Mouse (Mus musculus): ENCODE measurements at regions not wholly inside any gene's neighbourhood (a gene's known extent, or its start where the extent isn't known, plus 50 kb on each side); places are given as distances from the start of the nearest gene placed in this dataset.
A peak's percentile ranks its signal among the peaks of the same experiment; 100 is the strongest.

DNA sequence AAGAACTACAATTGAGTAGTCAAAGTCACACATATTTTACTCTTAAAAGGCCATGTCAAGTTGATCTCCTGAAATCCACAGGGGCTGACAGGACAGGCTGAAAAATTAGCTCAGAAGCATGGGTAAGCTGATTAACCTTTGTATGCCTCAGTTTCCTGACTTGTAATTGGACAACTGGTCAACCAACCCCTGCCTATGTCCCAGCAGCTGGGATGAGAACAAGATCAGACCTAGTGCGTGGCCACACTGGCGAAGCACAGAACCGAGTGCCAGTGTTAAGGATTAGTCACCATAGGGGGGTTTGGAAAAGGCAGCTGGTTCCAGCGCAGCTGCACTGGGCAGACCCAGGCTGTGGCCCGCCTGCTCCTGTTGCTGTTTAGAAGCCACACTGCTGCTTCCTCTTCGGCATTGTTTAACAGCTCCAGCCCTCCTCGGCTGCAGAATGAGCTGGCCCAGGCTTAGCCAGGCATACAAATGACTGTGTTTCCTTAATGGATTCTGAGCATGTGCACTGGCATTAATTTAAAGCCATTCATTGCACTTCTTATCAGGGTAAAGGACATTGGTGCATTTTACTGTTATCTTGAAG, 120.1 kb upstream of the Dock1 start:
- Histone ChIP-seq H3K27ac (ENCODE audit: low read depth, low read length) (peak overlapping the region; percentile 24; the same call in 1 of the 2 replicates), H3K9ac (ENCODE audit: low read depth, low read length) (no peak overlapping the region), H3K9me3 (ENCODE audit: control insufficient read depth, low read length) (no peaks in the 10 kb centered on the region), H3K27me3 (ENCODE audit: control insufficient read depth, insufficient read depth, low read length) (no peaks in the 10 kb centered on the region), H3K36me3 (ENCODE audit: control insufficient read depth, insufficient read depth, low read length) (no peaks in the 10 kb centered on the region), H3K4me3 (ENCODE audit: low read length) (no peak overlapping the region), H3K4me1 (ENCODE audit: control insufficient read depth, insufficient read depth, low read length) (peaks cover 3% of the 10 kb centered on the region; the same call in 1 of the 2 replicates), H3K4me2 (replicated peaks; ENCODE audit: low read depth, low read length) (no peak overlapping the region)
- ATAC-seq (ENCODE audit: low FRiP score, low TSS enrichment): peak; percentile 52; the same call in 1 of the 2 replicates
- WGBS: 48% methylated on average over 7 of the region's 7 CpGs

GRCm38 (mm10) chr7:134552051-134552451, 118.4 kb upstream of the Dock1 start:
- no peaks in the 10 kb centered on the region for H3K36me3 ChIP-seq (ENCODE audit: control insufficient read depth, insufficient read depth, low read length)
- ATAC-seq (ENCODE audit: low FRiP score, low TSS enrichment): no peak; the same call in 1 of the 2 replicates
- no peaks in the 10 kb centered on the region for H3K9me3 ChIP-seq (ENCODE audit: control insufficient read depth, low read length)
- H3K27ac ChIP-seq (ENCODE audit: low read depth, low read length): no peak overlapping the region
- H3K27me3 ChIP-seq (ENCODE audit: control insufficient read depth, insufficient read depth, low read length): no peaks in the 10 kb centered on the region
- H3K4me3 ChIP-seq (ENCODE audit: low read length): no peak overlapping the region
- H3K4me2 ChIP-seq (replicated peaks; ENCODE audit: low read depth, low read length): no peak overlapping the region
- no peak overlapping the region for H3K9ac ChIP-seq (ENCODE audit: low read depth, low read length)
- peaks cover 3% of the 10 kb centered on the region; the same call in 1 of the 2 replicates for H3K4me1 ChIP-seq (ENCODE audit: control insufficient read depth, insufficient read depth, low read length)
- 80% methylated on average over 6 of the region's 6 CpGs for WGBS

DNA sequence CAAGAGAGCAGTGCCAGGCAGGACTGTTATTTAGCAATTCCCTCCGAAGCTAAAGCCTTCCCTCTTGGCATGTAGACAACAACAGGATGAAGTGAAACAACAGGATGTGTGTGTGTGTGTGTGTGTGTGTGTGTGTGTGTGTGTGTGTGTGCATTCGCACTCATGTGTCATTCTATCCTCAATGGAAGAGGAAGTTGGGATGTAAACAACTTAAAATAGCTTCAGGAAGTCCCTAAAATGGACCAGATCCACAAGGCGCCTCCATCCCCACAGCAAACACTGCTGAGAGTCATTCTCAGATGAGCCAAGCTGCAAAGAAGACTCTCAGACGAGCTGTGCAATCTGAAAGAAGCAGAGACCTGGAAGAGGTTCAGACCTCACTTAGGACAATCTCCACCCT, 114.4 kb upstream of the Dock1 start:
- 66% methylated on average over 4 of the region's 4 CpGs for WGBS
- Histone ChIP-seq H3K4me1 (ENCODE audit: control insufficient read depth, insufficient read depth, low read length) (peaks cover 3% of the 10 kb centered on the region; the same call in 1 of the 2 replicates), H3K4me3 (ENCODE audit: low read length) (no peak overlapping the region), H3K9ac (ENCODE audit: low read depth, low read length) (no peak overlapping the region), H3K36me3 (ENCODE audit: control insufficient read depth, insufficient read depth, low read length) (no peaks in the 10 kb centered on the region), H3K27ac (ENCODE audit: low read depth, low read length) (no peak overlapping the region), H3K27me3 (ENCODE audit: control insufficient read depth, insufficient read depth, low read length) (no peaks in the 10 kb centered on the region), H3K9me3 (ENCODE audit: control insufficient read depth, low read length) (no peaks in the 10 kb centered on the region), H3K4me2 (replicated peaks; ENCODE audit: low read depth, low read length) (no peak overlapping the region)
- no peak for ATAC-seq (ENCODE audit: low FRiP score, low TSS enrichment)

DNA sequence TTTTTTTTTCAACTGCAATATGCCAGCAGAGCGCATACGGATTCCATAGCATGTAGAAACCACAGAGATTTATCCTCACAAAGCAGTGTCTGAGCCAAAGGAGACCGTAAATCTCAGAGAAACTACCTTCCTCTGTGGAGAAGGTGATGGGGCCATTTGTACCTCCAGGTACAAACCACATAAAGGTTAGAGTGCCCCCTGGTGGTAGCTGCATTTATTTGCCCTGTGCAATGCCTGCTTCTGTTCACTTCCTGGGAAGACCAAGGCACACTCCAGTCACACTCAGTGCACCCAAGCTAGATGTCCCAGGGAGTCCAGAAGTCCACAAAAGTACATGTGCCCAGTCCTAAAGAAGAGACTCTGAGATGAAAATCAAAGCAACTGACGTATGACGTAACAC, 104.1 kb upstream of the Dock1 start:
- Histone ChIP-seq H3K4me3 (ENCODE audit: low read length) (no peak overlapping the region), H3K9me3 (ENCODE audit: control insufficient read depth, low read length) (no peaks in the 10 kb centered on the region), H3K27me3 (ENCODE audit: control insufficient read depth, insufficient read depth, low read length) (no peaks in the 10 kb centered on the region), H3K4me1 (ENCODE audit: control insufficient read depth, insufficient read depth, low read length) (no peaks in the 10 kb centered on the region), H3K27ac (ENCODE audit: low read depth, low read length) (no peak overlapping the region), H3K9ac (ENCODE audit: low read depth, low read length) (no peak overlapping the region), H3K36me3 (ENCODE audit: control insufficient read depth, insufficient read depth, low read length) (no peaks in the 10 kb centered on the region), H3K4me2 (replicated peaks; ENCODE audit: low read depth, low read length) (no peak overlapping the region)
- WGBS: 53% methylated on average over 5 of the region's 5 CpGs
- ATAC-seq (ENCODE audit: low FRiP score, low TSS enrichment): no peak

GRCm38 (mm10) chr7:134569247-134569646, 101.2 kb upstream of the Dock1 start:
- Histone ChIP-seq H3K9ac (ENCODE audit: low read depth, low read length) (no peak overlapping the region), H3K36me3 (ENCODE audit: control insufficient read depth, insufficient read depth, low read length) (no peaks in the 10 kb centered on the region), H3K4me1 (ENCODE audit: control insufficient read depth, insufficient read depth, low read length) (no peaks in the 10 kb centered on the region), H3K27ac (ENCODE audit: low read depth, low read length) (no peak overlapping the region), H3K4me3 (ENCODE audit: low read length) (no peak overlapping the region), H3K9me3 (ENCODE audit: control insufficient read depth, low read length) (no peaks in the 10 kb centered on the region), H3K27me3 (ENCODE audit: control insufficient read depth, insufficient read depth, low read length) (no peaks in the 10 kb centered on the region), H3K4me2 (replicated peaks; ENCODE audit: low read depth, low read length) (no peak overlapping the region)
- WGBS: 81% methylated on average over 3 of the region's 3 CpGs
- no peak for ATAC-seq (ENCODE audit: low FRiP score, low TSS enrichment)

- Histone ChIP-seq H3K9ac (ENCODE audit: low read depth, low read length) (no peak overlapping the region), H3K27me3 (ENCODE audit: control insufficient read depth, insufficient read depth, low read length) (no peaks in the 10 kb centered on the region), H3K4me2 (replicated peaks; ENCODE audit: low read depth, low read length) (no peak overlapping the region), H3K9me3 (ENCODE audit: control insufficient read depth, low read length) (no peaks in the 10 kb centered on the region), H3K36me3 (ENCODE audit: control insufficient read depth, insufficient read depth, low read length) (no peaks in the 10 kb centered on the region), H3K27ac (ENCODE audit: low read depth, low read length) (no peak overlapping the region), H3K4me1 (ENCODE audit: control insufficient read depth, insufficient read depth, low read length) (no peaks in the 10 kb centered on the region), H3K4me3 (ENCODE audit: low read length) (no peak overlapping the region)
- ATAC-seq (ENCODE audit: low FRiP score, low TSS enrichment): no peak
- whole genome bisulfite sequencing: 82% methylated on average over 5 of the region's 5 CpGs
Measured at GRCm38 (mm10) chr7:134570176-134570810, 100.2 kb upstream of the Dock1 start.

DNA sequence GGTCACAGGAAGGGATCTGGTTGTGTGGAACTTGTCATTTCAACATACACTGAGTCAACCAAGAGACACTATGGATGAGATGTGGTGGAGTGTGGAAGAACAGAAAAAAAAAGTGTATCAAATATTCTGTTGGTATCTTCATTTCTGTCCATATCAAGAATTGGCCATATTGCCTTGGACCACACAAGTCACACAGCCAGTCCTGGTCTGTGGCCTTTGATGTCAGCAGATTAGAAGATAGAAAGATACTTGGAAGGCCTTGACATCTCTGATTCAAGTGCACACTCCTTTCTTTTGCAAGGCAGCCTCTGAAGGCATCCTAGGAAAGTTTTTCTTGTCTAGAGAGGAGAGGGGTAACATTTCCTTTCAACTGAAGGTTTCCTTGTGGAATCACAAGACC, 88.7 kb upstream of the Dock1 start:
- H3K9ac ChIP-seq (ENCODE audit: low read depth, low read length): no peak overlapping the region
- H3K9me3 ChIP-seq (ENCODE audit: control insufficient read depth, low read length): no peaks in the 10 kb centered on the region
- no peak overlapping the region for H3K4me2 ChIP-seq (replicated peaks; ENCODE audit: low read depth, low read length)
- H3K27ac ChIP-seq (ENCODE audit: low read depth, low read length): no peak overlapping the region
- no peaks in the 10 kb centered on the region for H3K27me3 ChIP-seq (ENCODE audit: control insufficient read depth, insufficient read depth, low read length)
- no peaks in the 10 kb centered on the region for H3K36me3 ChIP-seq (ENCODE audit: control insufficient read depth, insufficient read depth, low read length)
- no peak for ATAC-seq (ENCODE audit: low FRiP score, low TSS enrichment)
- H3K4me1 ChIP-seq (ENCODE audit: control insufficient read depth, insufficient read depth, low read length): no peaks in the 10 kb centered on the region
- no peak overlapping the region for H3K4me3 ChIP-seq (ENCODE audit: low read length)

DNA sequence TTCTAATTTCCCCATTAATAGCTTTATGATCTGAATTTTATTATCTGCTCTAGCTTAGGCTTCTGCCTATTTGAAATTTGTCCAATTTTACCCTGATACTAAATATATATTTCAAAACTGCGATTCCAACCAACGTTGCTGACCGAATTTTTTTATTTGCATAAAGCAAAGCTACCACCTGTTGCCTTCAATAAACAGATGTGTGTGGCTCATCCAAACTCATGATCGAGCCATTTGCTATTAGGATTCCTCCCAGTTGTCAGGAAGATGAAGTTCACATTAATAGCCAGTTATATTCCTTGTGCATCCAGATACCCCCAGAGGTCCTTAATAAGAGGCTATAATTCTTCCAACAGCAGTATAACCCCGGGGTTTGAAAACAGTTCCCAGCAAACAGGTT, 85.0 kb upstream of the Dock1 start:
- no peaks in the 10 kb centered on the region for H3K27me3 ChIP-seq (ENCODE audit: control insufficient read depth, insufficient read depth, low read length)
- no peaks in the 10 kb centered on the region for H3K4me1 ChIP-seq (ENCODE audit: control insufficient read depth, insufficient read depth, low read length)
- no peak overlapping the region for H3K9ac ChIP-seq (ENCODE audit: low read depth, low read length)
- WGBS: 87% methylated on average over 5 of the region's 5 CpGs
- no peak for ATAC-seq (ENCODE audit: low FRiP score, low TSS enrichment)
- no peak overlapping the region for H3K27ac ChIP-seq (ENCODE audit: low read depth, low read length)
- no peak overlapping the region for H3K4me2 ChIP-seq (replicated peaks; ENCODE audit: low read depth, low read length)
- no peak overlapping the region for H3K4me3 ChIP-seq (ENCODE audit: low read length)
- H3K9me3 ChIP-seq (ENCODE audit: control insufficient read depth, low read length): no peaks in the 10 kb centered on the region
- no peaks in the 10 kb centered on the region for H3K36me3 ChIP-seq (ENCODE audit: control insufficient read depth, insufficient read depth, low read length)

DNA sequence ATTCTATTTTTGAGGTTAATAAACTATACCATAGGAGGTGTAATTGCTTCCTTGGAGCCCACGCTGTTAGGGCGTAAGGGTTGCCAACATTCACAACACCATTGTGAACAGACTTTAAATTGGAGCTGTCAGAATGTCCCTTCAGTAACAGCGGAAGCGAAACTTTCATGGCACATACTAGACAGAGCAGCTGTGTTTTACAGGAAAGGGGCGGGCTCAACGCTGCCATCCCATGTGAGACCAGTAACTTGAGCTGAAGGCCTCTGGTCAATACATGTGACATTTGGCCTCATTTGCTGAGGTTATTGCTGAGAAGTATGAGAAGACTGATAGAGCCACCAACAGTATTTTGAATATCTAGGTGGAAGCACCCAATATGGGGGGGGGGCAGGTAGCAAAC, 83.5 kb upstream of the Dock1 start:
- Histone ChIP-seq H3K4me3 (ENCODE audit: low read length) (no peak overlapping the region), H3K4me1 (ENCODE audit: control insufficient read depth, insufficient read depth, low read length) (no peaks in the 10 kb centered on the region), H3K36me3 (ENCODE audit: control insufficient read depth, insufficient read depth, low read length) (no peaks in the 10 kb centered on the region), H3K27me3 (ENCODE audit: control insufficient read depth, insufficient read depth, low read length) (no peaks in the 10 kb centered on the region), H3K9ac (ENCODE audit: low read depth, low read length) (no peak overlapping the region), H3K27ac (ENCODE audit: low read depth, low read length) (no peak overlapping the region), H3K9me3 (ENCODE audit: control insufficient read depth, low read length) (no peaks in the 10 kb centered on the region), H3K4me2 (replicated peaks; ENCODE audit: low read depth, low read length) (no peak overlapping the region)
- 91% methylated on average over 6 of the region's 6 CpGs for WGBS
- ATAC-seq (ENCODE audit: low FRiP score, low TSS enrichment): no peak

Data from kidney, embryonic 14.5 days (tissue).